Mouse (Mus musculus): ENCODE data around the gene Ccdc138.
"Not testable (repeated sequence)": the region's sequence is repeated elsewhere in the genome, so short reads cannot be mapped to it uniquely, and the experiment has no call there.

The Ccdc138 gene

GRCm38 (mm10) chr10:58497320-58498284 lies at the start of gene Ccdc138:
Gene Ccdc138, plus strand, starts transcription at chr10:58497948.
- peak; percentile 66 for DNase-seq (ENCODE audit: low read depth, low spot score)

GRCm38 (mm10) chr10:58451575-58451974 lies 46.2 kb upstream of the Ccdc138 start:
- no peak for DNase-seq (ENCODE audit: low read depth, low spot score)

- no peak for DNase-seq (ENCODE audit: low read depth, low spot score)
Measured at GRCm38 (mm10) chr10:58452185-58452584, 45.6 kb upstream of the Ccdc138 start.

GRCm38 (mm10) chr10:58459896-58460295 lies 37.9 kb upstream of the Ccdc138 start:
- DNase-seq (ENCODE audit: low read depth, low spot score) = no peak

GRCm38 (mm10) chr10:58477086-58477755 lies 20.5 kb upstream of the Ccdc138 start:
- DNase-seq (ENCODE audit: low read depth, low spot score) = peak; percentile 30

- DNase-seq (ENCODE audit: low read depth, low spot score) = no peak
Measured at GRCm38 (mm10) chr10:58478071-58478578, 19.6 kb upstream of the Ccdc138 start.

GRCm38 (mm10) chr10:58479954-58480490 lies 17.7 kb upstream of the Ccdc138 start:
- DNase-seq (ENCODE audit: low read depth, low spot score) = no peak

- no peak for DNase-seq (ENCODE audit: low read depth, low spot score)
Measured at GRCm38 (mm10) chr10:58491031-58491430, 6.7 kb upstream of the Ccdc138 start.

GRCm38 (mm10) chr10:58495637-58496036 lies 2.1 kb upstream of the Ccdc138 start:
- no peak for DNase-seq (ENCODE audit: low read depth, low spot score)

GRCm38 (mm10) chr10:58496732-58497131 lies 1.0 kb upstream of the Ccdc138 start:
- no peak for DNase-seq (ENCODE audit: low read depth, low spot score)

- no peak for DNase-seq (ENCODE audit: low read depth, low spot score)
Measured at GRCm38 (mm10) chr10:58498516-58498915, 768 bp downstream of the Ccdc138 start.

- no peak for DNase-seq (ENCODE audit: low read depth, low spot score)
Measured at GRCm38 (mm10) chr10:58529358-58529757, 31.6 kb downstream of the Ccdc138 start.

GRCm38 (mm10) chr10:58530896-58531790 lies 33.4 kb downstream of the Ccdc138 start:
- no peak for DNase-seq (ENCODE audit: low read depth, low spot score)

- no peak for DNase-seq (ENCODE audit: low read depth, low spot score)
Measured at GRCm38 (mm10) chr10:58532177-58532576, 34.4 kb downstream of the Ccdc138 start.

GRCm38 (mm10) chr10:58536276-58536675 lies 38.5 kb downstream of the Ccdc138 start:
- DNase-seq (ENCODE audit: low read depth, low spot score) = not testable (repeated sequence)

- no peak for DNase-seq (ENCODE audit: low read depth, low spot score)
Measured at GRCm38 (mm10) chr10:58540613-58541012, 42.9 kb downstream of the Ccdc138 start.

- no peak for DNase-seq (ENCODE audit: low read depth, low spot score)
Measured at GRCm38 (mm10) chr10:58548739-58549138, 51.0 kb downstream of the Ccdc138 start.

GRCm38 (mm10) chr10:58554693-58555387 lies 57.1 kb downstream of the Ccdc138 start:
- DNase-seq (ENCODE audit: low read depth, low spot score) = no peak

GRCm38 (mm10) chr10:58559098-58559497 lies 61.4 kb downstream of the Ccdc138 start:
- no peak for DNase-seq (ENCODE audit: low read depth, low spot score)

GRCm38 (mm10) chr10:58559901-58560300 lies 62.2 kb downstream of the Ccdc138 start:
- DNase-seq (ENCODE audit: low read depth, low spot score) = no peak
